Mouse (Mus musculus) liver, postnatal 0 days (tissue): Measurements from ENCODE around the gene Gfm2. TPM values are rescaled to one million over a fixed set of nuclear protein-coding genes. Genes with fewer than 3 reads are reported as not detected.

Experiments
- ATAC-seq: fragments of 200-750 bp; cut with Nextera tagmentation; 2 replicates; pipeline ENCODE4 v1.8.0; 2017; ENCODE audit warnings: mild to moderate bottlenecking, moderate library complexity
- DNase-seq: peaks from one replicate; pipeline ENCODE4 v3.0.0-alpha.2; 2016
- H3K27ac ChIP-seq: fragments of 300-500 bp; sonication (generic); 2 replicates; pipeline ENCODE4 v1.5.1; 2014; ENCODE audit warnings: antibody characterized with exemption, moderate library complexity, mild to moderate bottlenecking, low read depth
- H3K27me3 ChIP-seq: fragments of 300-500 bp; sonication (generic); 2 replicates; pipeline ENCODE4 v1.6.1; 2014; ENCODE audit warnings: low read length, control low read depth, mixed read lengths; ENCODE audit not compliant: insufficient read depth
- H3K36me3 ChIP-seq: fragments of 300-500 bp; sonication (generic); replicated peaks from 2 replicates; pipeline ENCODE4 v1.6.1; 2014; ENCODE audit warnings: mild to moderate bottlenecking, control low read depth, low read length, moderate library complexity, mixed read lengths; ENCODE audit not compliant: insufficient read depth
- H3K4me1 ChIP-seq: fragments of 300-500 bp; sonication (generic); 2 replicates; pipeline ENCODE4 v1.6.1; 2014; ENCODE audit warnings: antibody characterized with exemption, mild to moderate bottlenecking, control low read depth; ENCODE audit not compliant: insufficient read depth
- H3K4me2 ChIP-seq: fragments of 300-500 bp; sonication (generic); 2 replicates; pipeline ENCODE4 v1.6.1; 2014; ENCODE audit warnings: low read depth, mild to moderate bottlenecking, low read length, moderate library complexity, mixed read lengths
- H3K4me3 ChIP-seq: fragments of 300-500 bp; sonication (generic); 2 replicates; pipeline ENCODE4 v1.5.1; 2014; ENCODE audit warnings: low read depth, low read length
- H3K9ac ChIP-seq: fragments of 300-500 bp; sonication (generic); replicated peaks from 2 replicates; pipeline ENCODE4 v1.6.1; 2014; ENCODE audit warnings: mild to moderate bottlenecking, moderate library complexity
- H3K9me3 ChIP-seq: fragments of 300-500 bp; sonication (generic); 2 replicates; pipeline ENCODE4 v1.6.1; 2016; ENCODE audit warnings: mild to moderate bottlenecking, control low read depth, low read length, mixed read lengths
- CTCF ChIP-seq: sonication (generic); IDR thresholded peaks from 2 replicates; pipeline ENCODE4 v1.5.1; 2016; ENCODE audit warnings: antibody characterized with exemption, low read depth
- EP300 ChIP-seq: IDR thresholded peaks from 2 replicates; pipeline ENCODE4 v1.6.1; 2016; ENCODE audit warnings: antibody characterized with exemption, low read depth, mild to moderate bottlenecking
- WGBS: fragments of 180-500 bp; shearing (Covaris S2); extraction: QIAGEN DNeasy Blood & Tissue Kit; methylation state at CpG from one replicate; pipeline ENCODE4 v1.1.7; 2014; ENCODE audit not compliant: insufficient replicate concordance; 5-methylcytosine and 5-hydroxymethylcytosine counted together
- polyA plus RNA-seq: library from polyadenylated mRNA; unstranded; fragments of >200 nt; fragmentation: Nextera tagmentation; extraction: Ambion mirVana; gene quantifications from 2 replicates; pipeline ENCODE4 v1.2.1, GENCODE M21; 2015

The Gfm2 gene
- polyA plus RNA-seq, 1 experiment from 2014 or later: 11.0 TPM

GRCm38 (mm10) chr13:97175520-97176264 is 38.0 kb downstream of the Gfm2 start:
- WGBS: 68% methylated on average over 10 of the region's 10 CpGs
- no peak for DNase-seq
- H3K36me3 ChIP-seq: peaks cover 76% of the 10 kb centered on the region

GRCm38 (mm10) chr13:97176731-97177130 is 39.0 kb downstream of the Gfm2 start:
- no peak for DNase-seq
- no peak for TF ChIP-seq CTCF
- no peak for TF ChIP-seq EP300

More at GRCm38 (mm10) chr13:97175520-97176264, 38.0 kb downstream of the Gfm2 start:
- no peak for ATAC-seq
- no peaks in the 10 kb centered on the region for H3K27me3 ChIP-seq
- H3K9me3 ChIP-seq: no peaks in the 10 kb centered on the region
- no peaks in the 10 kb centered on the region for H3K4me1 ChIP-seq
- H3K9ac ChIP-seq: no peak overlapping the region
- no peak overlapping the region for H3K4me2 ChIP-seq
- H3K4me3 ChIP-seq: no peak overlapping the region
- H3K27ac ChIP-seq: no peak overlapping the region
- TF ChIP-seq EP300 (no peak), CTCF (no peak)

GRCm38 (mm10) chr13:97178943-97179342 is 41.2 kb downstream of the Gfm2 start:
- H3K4me1 ChIP-seq: no peaks in the 10 kb centered on the region
- no peak for DNase-seq
- H3K36me3 ChIP-seq: peaks cover 73% of the 10 kb centered on the region
- no peak overlapping the region for H3K4me3 ChIP-seq
- no peak overlapping the region for H3K27ac ChIP-seq
- H3K4me2 ChIP-seq: no peak overlapping the region
- 88% methylated on average over 7 of the region's 7 CpGs for WGBS
- no peaks in the 10 kb centered on the region for H3K9me3 ChIP-seq
- no peak overlapping the region for H3K9ac ChIP-seq
- TF ChIP-seq EP300 (no peak), CTCF (no peak)
- H3K27me3 ChIP-seq: no peaks in the 10 kb centered on the region
- ATAC-seq: no peak

More at GRCm38 (mm10) chr13:97176731-97177130, 39.0 kb downstream of the Gfm2 start:
- Histone ChIP-seq H3K9ac (no peak overlapping the region), H3K27ac (no peak overlapping the region), H3K4me1 (no peaks in the 10 kb centered on the region), H3K36me3 (peaks cover 75% of the 10 kb centered on the region), H3K9me3 (no peaks in the 10 kb centered on the region), H3K27me3 (no peaks in the 10 kb centered on the region), H3K4me2 (no peak overlapping the region), H3K4me3 (no peak overlapping the region)
- 87% methylated on average over 5 of the region's 5 CpGs for WGBS
- ATAC-seq: no peak

- Histone ChIP-seq H3K27ac (no peak overlapping the region), H3K4me2 (no peak overlapping the region), H3K27me3 (no peaks in the 10 kb centered on the region), H3K9me3 (no peaks in the 10 kb centered on the region), H3K9ac (no peak overlapping the region), H3K36me3 (peaks cover 64% of the 10 kb centered on the region), H3K4me3 (no peak overlapping the region), H3K4me1 (no peaks in the 10 kb centered on the region)
- ATAC-seq: no peak
- DNase-seq: no peak
- no peak for TF ChIP-seq EP300
- no peak for TF ChIP-seq CTCF
- 82% methylated on average over 6 of the region's 6 CpGs for WGBS
Measured at GRCm38 (mm10) chr13:97180113-97180828, 42.5 kb downstream of the Gfm2 start.

- no peak overlapping the region for H3K9ac ChIP-seq
- H3K9me3 ChIP-seq: no peaks in the 10 kb centered on the region
- WGBS: 80% methylated on average over 4 of the region's 4 CpGs
- no peak overlapping the region for H3K27ac ChIP-seq
- H3K4me2 ChIP-seq: no peak overlapping the region
- H3K4me3 ChIP-seq: no peak overlapping the region
- H3K4me1 ChIP-seq: peaks cover 4% of the 10 kb centered on the region; the same call in 1 of the 2 replicates
- H3K27me3 ChIP-seq: no peaks in the 10 kb centered on the region
- ATAC-seq: no peak
- DNase-seq: no peak
- H3K36me3 ChIP-seq: peaks cover 52% of the 10 kb centered on the region
- TF ChIP-seq EP300: no peak
- no peak for TF ChIP-seq CTCF
Measured at GRCm38 (mm10) chr13:97182821-97183220, 45.1 kb downstream of the Gfm2 start.

- TF ChIP-seq EP300 (no peak), CTCF (no peak)
- no peak overlapping the region for H3K4me2 ChIP-seq
- no peak overlapping the region for H3K27ac ChIP-seq
- no peak for DNase-seq
- H3K9me3 ChIP-seq: no peaks in the 10 kb centered on the region
- ATAC-seq: no peak
- no peaks in the 10 kb centered on the region for H3K27me3 ChIP-seq
- 74% methylated on average over 2 of the region's 2 CpGs for WGBS
- no peak overlapping the region for H3K4me3 ChIP-seq
- H3K9ac ChIP-seq: no peak overlapping the region
- peaks cover 4% of the 10 kb centered on the region; the same call in 1 of the 2 replicates for H3K4me1 ChIP-seq
- peaks cover 50% of the 10 kb centered on the region for H3K36me3 ChIP-seq
Measured at GRCm38 (mm10) chr13:97184168-97184567, 46.4 kb downstream of the Gfm2 start.
